Mouse (Mus musculus) ZHBTc4 (cell line): ENCODE data around the gene Orm1.

Experiments used
- DNase-seq: peaks from one replicate; pipeline ENCODE4 v3.0.0-alpha.2; 2011; ENCODE audit warnings: low read depth, low spot score

Orm1 gene

GRCm38 (mm10) chr4:63355877-63356665, 11.7 kb downstream of the Orm1 start, which contains the start of gene Orm3:
Gene Orm3 (plus strand): TSS chr4:63356162.
- DNase-seq = no peak

- DNase-seq = no peak
Measured at GRCm38 (mm10) chr4:63356981-63357570, 12.7 kb downstream of the Orm1 start.

DNA sequence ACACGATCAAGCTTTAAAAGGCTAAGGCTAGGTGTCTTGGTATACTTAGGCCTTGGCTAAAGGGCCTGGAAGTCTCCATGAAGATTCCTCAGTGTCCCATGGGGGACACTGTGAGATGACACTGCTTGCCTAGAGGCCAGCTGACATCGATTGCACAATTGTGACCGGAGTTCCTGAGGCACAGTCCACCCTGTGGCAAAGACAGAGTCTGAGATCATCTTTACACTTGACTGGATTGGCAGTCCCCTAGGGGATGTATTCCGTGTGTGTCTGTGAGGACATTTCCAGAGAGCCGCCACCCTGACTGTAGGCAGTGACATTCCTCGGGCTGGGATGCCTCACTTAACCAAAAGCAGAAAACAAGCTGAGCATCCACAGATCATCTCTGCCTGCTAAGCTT, 15.5 kb downstream of the Orm1 start:
- no peak for DNase-seq

GRCm38 (mm10) chr4:63362150-63362549, 17.8 kb downstream of the Orm1 start, which contains the start of gene Orm2:
Gene Orm2 (plus strand): TSS chr4:63362449.
- DNase-seq = no peak

- DNase-seq = peak; percentile 83
Measured at GRCm38 (mm10) chr4:63368577-63368976, 24.2 kb downstream of the Orm1 start.

- no peak for DNase-seq
Measured at GRCm38 (mm10) chr4:63370897-63371296, 26.5 kb downstream of the Orm1 start.

- peak; percentile 48 for DNase-seq
Measured at GRCm38 (mm10) chr4:63371890-63372289, 27.5 kb downstream of the Orm1 start.

- no peak for DNase-seq
Measured at GRCm38 (mm10) chr4:63373404-63373803, 29.0 kb downstream of the Orm1 start.

DNA sequence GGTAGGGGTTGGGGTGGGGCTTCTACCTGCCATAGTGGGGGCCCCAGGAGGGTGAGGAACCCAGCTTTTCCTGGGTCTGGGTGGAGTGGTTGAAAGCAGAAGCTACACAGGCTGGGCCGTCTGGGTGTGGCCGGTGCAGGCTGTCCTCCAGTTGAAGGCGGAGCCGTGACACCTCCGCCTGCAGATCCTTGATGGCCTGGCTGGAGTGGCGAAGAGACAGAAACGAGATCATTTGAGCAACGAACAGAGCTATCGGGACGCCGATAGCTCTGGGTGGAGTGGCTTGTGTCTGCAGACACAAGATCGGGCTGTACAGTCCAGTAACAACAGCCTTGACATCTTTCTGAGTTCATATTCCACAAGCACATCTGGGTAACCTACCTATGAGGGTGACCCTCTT, 30.0 kb downstream of the Orm1 start:
- no peak for DNase-seq

GRCm38 (mm10) chr4:63375367-63375766, 31.0 kb downstream of the Orm1 start:
- no peak for DNase-seq

- DNase-seq = no peak
Measured at GRCm38 (mm10) chr4:63377483-63377882, 33.1 kb downstream of the Orm1 start.

DNA sequence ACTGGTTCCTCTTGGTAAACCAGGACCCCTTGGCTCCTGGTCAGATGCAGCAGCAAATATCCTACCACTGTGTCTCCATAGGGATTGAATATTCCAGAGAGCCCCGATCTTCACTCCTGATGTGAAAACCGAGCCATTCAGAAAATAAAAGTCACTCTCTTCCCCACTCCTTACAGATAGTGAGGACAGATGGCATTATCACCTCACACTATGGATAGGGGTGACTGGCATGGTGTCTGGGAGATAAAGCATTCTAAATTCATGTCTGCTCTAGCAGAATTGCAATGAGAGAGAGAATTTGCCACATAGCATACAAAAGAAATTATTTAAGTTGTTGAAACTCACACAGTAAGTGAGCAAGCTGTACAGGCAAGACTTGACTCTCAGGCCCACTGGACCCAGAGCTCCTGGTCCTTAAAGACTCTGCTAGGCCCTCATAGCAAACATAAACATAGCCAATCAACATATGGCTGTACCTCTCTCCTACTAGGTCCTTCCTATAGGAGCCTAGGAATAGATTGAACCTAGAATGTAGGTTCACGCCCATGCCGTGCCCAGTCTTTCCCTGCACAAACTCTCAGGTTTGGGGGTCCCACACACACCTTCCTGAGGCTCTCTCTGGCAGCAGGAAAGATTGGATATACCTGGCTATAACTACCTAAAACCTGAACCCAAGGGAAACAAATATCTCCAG, 38.5 kb downstream of the Orm1 start:
- no peak for DNase-seq

DNA sequence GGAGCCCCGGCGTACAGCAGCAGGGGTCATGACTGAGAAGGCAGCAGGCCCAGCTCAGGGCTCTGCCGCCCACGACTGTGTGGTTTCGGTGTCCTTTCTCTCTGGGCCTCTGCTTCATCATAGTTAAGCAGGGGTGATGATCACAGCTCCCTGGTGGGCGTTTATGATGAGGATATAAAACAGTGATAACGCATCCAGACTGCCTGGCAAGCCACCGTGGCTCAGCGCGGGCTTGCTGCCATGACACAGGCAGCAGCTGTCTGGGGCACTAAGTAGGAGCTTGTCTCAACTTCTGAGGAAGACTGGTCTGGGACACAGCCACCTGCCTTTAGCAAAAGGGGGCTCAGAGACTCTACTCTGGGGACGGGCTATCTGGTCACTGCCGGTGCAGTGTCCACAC, 39.1 kb downstream of the Orm1 start:
- DNase-seq = no peak

- no peak for DNase-seq
Measured at GRCm38 (mm10) chr4:63384262-63384661, 39.9 kb downstream of the Orm1 start.

- DNase-seq = no peak
Measured at GRCm38 (mm10) chr4:63385253-63385652, 40.9 kb downstream of the Orm1 start.

DNA sequence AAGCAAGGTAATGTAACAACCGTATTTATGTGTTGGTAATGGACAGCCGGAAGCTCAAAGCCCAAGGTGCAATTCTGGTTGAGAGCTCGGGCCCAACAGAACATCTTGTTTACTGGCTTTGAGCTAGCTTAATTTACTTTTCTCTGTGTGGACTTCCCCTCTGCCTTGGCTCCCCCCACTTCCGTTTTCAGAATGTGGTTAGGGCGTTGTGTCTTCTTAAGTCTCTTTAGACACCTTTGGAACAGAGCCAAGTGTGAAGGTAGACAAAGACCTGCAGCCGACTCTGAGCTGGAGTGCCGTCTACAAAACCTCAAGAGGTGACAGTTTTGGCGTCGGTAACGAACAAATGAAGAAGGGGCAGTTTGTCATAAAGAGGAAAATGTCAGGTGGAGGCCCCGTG, 41.4 kb downstream of the Orm1 start:
- peak; percentile 11 for DNase-seq

DNA sequence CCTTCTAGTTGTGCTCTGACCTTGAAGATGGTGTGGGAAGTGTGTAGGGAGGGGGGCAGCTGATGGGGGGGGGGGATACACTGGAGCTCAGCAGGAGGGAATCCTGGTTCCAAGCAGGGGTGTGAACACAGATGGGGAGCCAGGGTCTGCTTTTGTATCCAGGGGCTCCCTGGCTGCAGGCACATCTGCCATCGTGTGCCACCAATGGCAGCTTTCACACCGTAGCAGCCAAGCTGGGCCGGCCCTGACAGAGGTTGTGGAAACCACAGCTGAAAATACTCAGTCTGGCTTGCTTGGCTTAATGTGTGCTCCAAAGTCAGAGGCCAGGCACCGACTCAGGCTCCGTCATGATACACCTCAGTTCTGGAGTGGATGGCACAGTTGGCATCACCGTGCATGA, 43.7 kb downstream of the Orm1 start:
- no peak for DNase-seq

GRCm38 (mm10) chr4:63389121-63389886, 44.9 kb downstream of the Orm1 start:
- no peak for DNase-seq

GRCm38 (mm10) chr4:63389887-63390528, 45.6 kb downstream of the Orm1 start:
- DNase-seq = no peak

DNA sequence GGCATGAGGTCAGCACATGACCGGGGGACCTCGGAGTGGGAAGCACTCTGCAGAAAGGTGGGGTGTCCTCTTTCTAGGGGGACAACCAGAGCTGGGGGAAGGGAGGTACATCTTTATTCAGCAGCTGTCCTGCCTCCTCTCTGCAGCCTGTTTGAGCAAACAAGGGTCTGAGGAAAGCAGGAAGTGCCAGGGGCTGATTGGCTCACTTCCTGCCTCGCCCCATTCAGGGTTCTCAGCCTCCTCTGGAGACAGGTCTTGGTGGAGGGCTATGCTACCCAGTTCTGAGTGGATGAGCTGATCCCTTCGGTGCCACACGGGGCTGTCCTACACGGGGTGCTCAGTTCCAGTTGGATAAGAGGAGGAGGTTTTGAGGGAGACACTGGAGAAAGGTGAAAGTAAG, 47.0 kb downstream of the Orm1 start:
- DNase-seq = no peak
